Mouse (Mus musculus): Measurements from ENCODE around the gene Raver1.

GRCm38 (mm10) chr9:21134595-21135328, 43.0 kb upstream of the Raver1 start:
- TF ChIP-seq CTCF (IDR thresholded peaks at IDR 0.05; ENCODE audit: insufficient read depth, low read depth, low read length), result no peak
- TF ChIP-seq POLR2A (IDR thresholded peaks at IDR 0.05; ENCODE audit: insufficient read depth, low read depth, low read length), result no peak
